Comparison of ENCODE assay signal across 17 mouse cellular contexts in the genomic region with DNA sequence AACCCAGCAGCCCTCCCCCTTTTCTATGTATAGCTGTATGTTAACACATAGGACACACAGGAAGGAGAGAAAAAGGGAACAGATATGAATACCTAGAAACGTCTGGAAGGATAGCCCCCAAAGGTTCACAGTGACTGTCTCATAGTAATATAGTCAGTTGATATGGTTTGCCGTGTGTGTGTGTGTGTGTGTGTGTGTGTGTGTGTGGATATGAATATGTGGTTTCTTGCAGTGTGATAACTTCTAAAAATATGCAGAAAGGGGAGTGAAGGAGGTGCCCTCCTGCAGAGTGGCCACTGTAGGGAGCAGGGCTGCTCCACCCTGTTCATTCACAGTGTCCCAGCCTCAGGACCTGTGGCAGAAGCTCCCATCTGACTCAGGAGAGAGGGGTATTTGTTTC. TPM values are rescaled to one million over a fixed set of nuclear protein-coding genes. Genes with fewer than 3 reads are reported as not detected.
DNase-seq lines count a peak whose midpoint lies in the region; ATAC-seq lines count a peak whose summit lies in the region.
"Had no signal": no experiment of that assay in that cellular context is flagged by ENCODE, and none has a peak within 500 bp of the region (broad histone marks: within the 10 kb centered on the region; RNA-seq: fewer than 3 reads in every experiment).

No protein-coding gene starts in this region.

- H3K4me3 ChIP-seq in heart, embryonic 10.5 days = no peak overlapping the region
- no peak overlapping the region for H3K4me3 ChIP-seq in limb, embryonic 15.5 days
- no peak overlapping the region for H3K4me3 ChIP-seq in limb, embryonic 10.5 days
- no peak overlapping the region for H3K4me3 ChIP-seq in kidney, embryonic 14.5 days (ENCODE audit: low read length)
- H3K4me3 ChIP-seq: hindbrain, embryonic 15.5 days had no signal

- H3K36me3 ChIP-seq in heart, embryonic 10.5 days = peaks cover 44% of the 10 kb centered on the region
- H3K36me3 ChIP-seq in limb, embryonic 15.5 days = peaks cover 59% of the 10 kb centered on the region
- H3K36me3 ChIP-seq in limb, embryonic 10.5 days = peaks cover 12% of the 10 kb centered on the region
- H3K36me3 ChIP-seq in kidney, embryonic 14.5 days (ENCODE audit: control insufficient read depth, insufficient read depth, low read length) = peaks cover 9% of the 10 kb centered on the region; the same call in 1 of the 2 replicates

- no peak overlapping the region for H3K4me2 ChIP-seq in limb, embryonic 15.5 days
- H3K4me2 ChIP-seq in kidney, embryonic 14.5 days (replicated peaks; ENCODE audit: low read depth, low read length) = no peak overlapping the region
- H3K4me2 ChIP-seq: hindbrain, embryonic 15.5 days had no signal

- no peak for ATAC-seq in limb, embryonic 15.5 days (ENCODE audit: insufficient number of reproducible peaks, low FRiP score, low TSS enrichment, low read depth)
- peak; percentile 52 for ATAC-seq in megakaryocyte progenitor cell, adult 5-6 weeks (replicated peaks; ENCODE audit: poor library complexity)
- ATAC-seq in kidney, embryonic 14.5 days (ENCODE audit: low FRiP score, low TSS enrichment) = no peak
- ATAC-seq: activated CD4-positive, CD25-positive, alpha-beta regulatory T cell, adult 4 months; forebrain, embryonic 14.5 days; intestine, embryonic 16.5 days; Patski had no signal

- 65% methylated on average over 2 of the region's 2 CpGs for WGBS in heart, embryonic 10.5 days
- WGBS in limb, embryonic 15.5 days = 68% methylated on average over 2 of the region's 2 CpGs
- 90% methylated on average over 2 of the region's 2 CpGs for WGBS in limb, embryonic 10.5 days
- 82% methylated on average over 2 of the region's 2 CpGs for WGBS in kidney, embryonic 14.5 days

- no peaks in the 10 kb centered on the region for H3K9me3 ChIP-seq in heart, embryonic 10.5 days
- H3K9me3 ChIP-seq in limb, embryonic 15.5 days = no peaks in the 10 kb centered on the region
- H3K9me3 ChIP-seq in limb, embryonic 10.5 days (replicated peaks) = no peaks in the 10 kb centered on the region
- no peaks in the 10 kb centered on the region for H3K9me3 ChIP-seq in kidney, embryonic 14.5 days (ENCODE audit: control insufficient read depth, low read length)
- H3K9me3 ChIP-seq: hindbrain, embryonic 15.5 days had no signal

- intact Hi-C loops in heart, postnatal 36 days (cut with DNase I) = no loop called here

- H3K27me3 ChIP-seq in heart, embryonic 10.5 days (ENCODE audit: insufficient read depth, poor library complexity, severe bottlenecking) = no peaks in the 10 kb centered on the region
- H3K27me3 ChIP-seq in limb, embryonic 15.5 days = no peaks in the 10 kb centered on the region
- no peaks in the 10 kb centered on the region for H3K27me3 ChIP-seq in limb, embryonic 10.5 days (ENCODE audit: low read depth, poor library complexity, severe bottlenecking)
- H3K27me3 ChIP-seq in kidney, embryonic 14.5 days (ENCODE audit: control insufficient read depth, insufficient read depth, low read length) = no peaks in the 10 kb centered on the region
- H3K27me3 ChIP-seq: hindbrain, embryonic 15.5 days; Patski had no signal

- no peak for DNase-seq in heart, embryonic 10.5 days (ENCODE audit: low spot score)
- DNase-seq in heart, postnatal 36 days = no peak
- DNase-seq in limb, embryonic 10.5 days (ENCODE audit: low spot score) = no peak
- DNase-seq in liver = peak; percentile 45
- DNase-seq in gastrocnemius, postnatal 25 days = no peak
- DNase-seq: adrenal gland, postnatal 25 days; cerebellum, adult 18-20 months; layer of hippocampus, postnatal 36 days; thymus, adult 2 months had no signal

- H3K4me1 ChIP-seq in heart, embryonic 10.5 days = peaks cover 29% of the 10 kb centered on the region
- peaks cover 7% of the 10 kb centered on the region; the same call in 1 of the 2 replicates for H3K4me1 ChIP-seq in limb, embryonic 15.5 days
- no peaks in the 10 kb centered on the region for H3K4me1 ChIP-seq in limb, embryonic 10.5 days
- H3K4me1 ChIP-seq in kidney, embryonic 14.5 days (ENCODE audit: control insufficient read depth, insufficient read depth, low read length) = no peaks in the 10 kb centered on the region
- H3K4me1 ChIP-seq: hindbrain, embryonic 15.5 days had no signal

- no peak overlapping the region for H3K9ac ChIP-seq in limb, embryonic 15.5 days
- no peak overlapping the region for H3K9ac ChIP-seq in kidney, embryonic 14.5 days (ENCODE audit: low read depth, low read length)
- H3K9ac ChIP-seq: hindbrain, embryonic 15.5 days had no signal

- H3K27ac ChIP-seq in heart, embryonic 10.5 days = peak overlapping the region; percentile 86
- H3K27ac ChIP-seq in limb, embryonic 15.5 days = 0 out of 2 replicates have a peak overlapping the region, but pooled peaks have one; percentile 7
- H3K27ac ChIP-seq in limb, embryonic 10.5 days = no peak overlapping the region
- H3K27ac ChIP-seq in kidney, embryonic 14.5 days (ENCODE audit: low read depth, low read length) = no peak overlapping the region
- H3K27ac ChIP-seq: hindbrain, embryonic 15.5 days had no signal

RNA-seq across cellular contexts. Expression of gene Usp20, which starts 23.4 kb away (rescaled TPM):
- polyA plus RNA-seq in heart, embryonic 10.5 days (2016; fragmentation: Nextera tagmentation; extraction: Ambion mirVana) = 15.7 and 21.5 TPM in 2 replicates
- 10 to 100 TPM; 50.6 to 53.1 TPM for total RNA-seq in heart, postnatal 36 days (2021)
- 24.0 and 31.2 TPM in 2 replicates for polyA plus RNA-seq in limb, embryonic 15.5 days (2015; fragmentation: Nextera tagmentation; extraction: Ambion mirVana)
- 10.9 and 18.1 TPM in 2 replicates for polyA plus RNA-seq in limb, embryonic 10.5 days (2016; fragmentation: Nextera tagmentation; extraction: Ambion mirVana)
- total RNA-seq in megakaryocyte progenitor cell, adult 5-6 weeks (2015) = 1.9 and 2.2 TPM in 2 replicates
- total RNA-seq in megakaryocyte progenitor cell, adult 5-6 weeks (2017) = 2.7 TPM in 2 replicates
- 8.7 and 12.5 TPM in 2 replicates for polyA plus RNA-seq in kidney, embryonic 14.5 days (2014; fragmentation: Nextera tagmentation; extraction: Ambion mirVana)
- total RNA-seq in gastrocnemius, postnatal 25 days (2021) = 10 to 100 TPM in 1 of 2 experiments, 1 to 10 TPM in 1; 8.4 to 14.3 TPM

RNA-seq across cellular contexts. Expression of gene BC005624, which starts 23.5 kb away (rescaled TPM):
- polyA plus RNA-seq in heart, embryonic 10.5 days (2016; fragmentation: Nextera tagmentation; extraction: Ambion mirVana) = 36.9 and 42.6 TPM in 2 replicates
- total RNA-seq in heart, postnatal 36 days (2021) = 10 to 100 TPM; 19.6 to 22.5 TPM
- polyA plus RNA-seq in limb, embryonic 15.5 days (2015; fragmentation: Nextera tagmentation; extraction: Ambion mirVana) = 53.5 and 58.2 TPM in 2 replicates
- 47.1 and 50.5 TPM in 2 replicates for polyA plus RNA-seq in limb, embryonic 10.5 days (2016; fragmentation: Nextera tagmentation; extraction: Ambion mirVana)
- total RNA-seq in megakaryocyte progenitor cell, adult 5-6 weeks (2015) = 40.5 and 43.3 TPM in 2 replicates
- total RNA-seq in megakaryocyte progenitor cell, adult 5-6 weeks (2017) = 68.0 and 73.9 TPM in 2 replicates
- 48.7 and 52.7 TPM in 2 replicates for polyA plus RNA-seq in kidney, embryonic 14.5 days (2014; fragmentation: Nextera tagmentation; extraction: Ambion mirVana)
- 10 to 100 TPM; 21.2 to 21.3 TPM for total RNA-seq in gastrocnemius, postnatal 25 days (2021)

RNA-seq across cellular contexts. Expression of gene Tor1a, which starts 37.7 kb away (rescaled TPM):
- 65.1 and 80.5 TPM in 2 replicates for polyA plus RNA-seq in heart, embryonic 10.5 days (2016; fragmentation: Nextera tagmentation; extraction: Ambion mirVana)
- total RNA-seq in heart, postnatal 36 days (2021) = 10 to 100 TPM; 11.0 to 12.5 TPM
- 78.6 and 81.4 TPM in 2 replicates for polyA plus RNA-seq in limb, embryonic 15.5 days (2015; fragmentation: Nextera tagmentation; extraction: Ambion mirVana)
- 76.7 and 77.7 TPM in 2 replicates for polyA plus RNA-seq in limb, embryonic 10.5 days (2016; fragmentation: Nextera tagmentation; extraction: Ambion mirVana)
- 63.5 and 65.1 TPM in 2 replicates for total RNA-seq in megakaryocyte progenitor cell, adult 5-6 weeks (2015)
- total RNA-seq in megakaryocyte progenitor cell, adult 5-6 weeks (2017) = 71.7 and 96.5 TPM in 2 replicates
- 71.8 and 80.6 TPM in 2 replicates for polyA plus RNA-seq in kidney, embryonic 14.5 days (2014; fragmentation: Nextera tagmentation; extraction: Ambion mirVana)
- 1 to 10 TPM; 4.3 to 5.9 TPM for total RNA-seq in gastrocnemius, postnatal 25 days (2021)

RNA-seq across cellular contexts. Expression of gene Tor1b, which starts 52.7 kb away (rescaled TPM):
- polyA plus RNA-seq in heart, embryonic 10.5 days (2016; fragmentation: Nextera tagmentation; extraction: Ambion mirVana) = 24.6 and 25.4 TPM in 2 replicates
- 10 to 100 TPM; 25.3 to 29.3 TPM for total RNA-seq in heart, postnatal 36 days (2021)
- polyA plus RNA-seq in limb, embryonic 15.5 days (2015; fragmentation: Nextera tagmentation; extraction: Ambion mirVana) = 38.5 and 40.4 TPM in 2 replicates
- 26.7 and 27.6 TPM in 2 replicates for polyA plus RNA-seq in limb, embryonic 10.5 days (2016; fragmentation: Nextera tagmentation; extraction: Ambion mirVana)
- total RNA-seq in megakaryocyte progenitor cell, adult 5-6 weeks (2015) = 28.6 and 29.4 TPM in 2 replicates
- 36.4 and 38.9 TPM in 2 replicates for total RNA-seq in megakaryocyte progenitor cell, adult 5-6 weeks (2017)
- polyA plus RNA-seq in kidney, embryonic 14.5 days (2014; fragmentation: Nextera tagmentation; extraction: Ambion mirVana) = 31.0 and 39.3 TPM in 2 replicates
- total RNA-seq in gastrocnemius, postnatal 25 days (2021) = 10 to 100 TPM; 19.0 to 19.3 TPM

Comparison
In these comparisons a context has a peak if more than half of its experiments do, and no peak if none do; other contexts are left out.
1. H3K27ac ChIP-seq: peak in heart, embryonic 10.5 days (single experiment) and limb, embryonic 15.5 days (single experiment); none in limb, embryonic 10.5 days (single experiment) and kidney, embryonic 14.5 days (single experiment).